Mouse (Mus musculus) embryo, embryonic 11.5 days (tissue): ENCODE data around the gene Klhl7.
A peak's percentile ranks its signal among the peaks of the same experiment; 100 is the strongest.
"Not testable (repeated sequence)": the region's sequence is repeated elsewhere in the genome, so short reads cannot be mapped to it uniquely, and the experiment has no call there.

Experiments
- DNase-seq: peaks from one replicate; pipeline ENCODE4 v3.0.0-alpha.2; 2012; ENCODE audit warnings: low read depth, low spot score

The Klhl7 gene

GRCm38 (mm10) chr5:24095393-24095792 is 5.0 kb upstream of the Klhl7 start:
- DNase-seq = no peak

GRCm38 (mm10) chr5:24095881-24096280 is 4.5 kb upstream of the Klhl7 start:
- DNase-seq = no peak

- no peak for DNase-seq
These were observed 456 bp downstream of the Klhl7 start for GRCm38 (mm10) chr5:24100810-24101311.

DNA sequence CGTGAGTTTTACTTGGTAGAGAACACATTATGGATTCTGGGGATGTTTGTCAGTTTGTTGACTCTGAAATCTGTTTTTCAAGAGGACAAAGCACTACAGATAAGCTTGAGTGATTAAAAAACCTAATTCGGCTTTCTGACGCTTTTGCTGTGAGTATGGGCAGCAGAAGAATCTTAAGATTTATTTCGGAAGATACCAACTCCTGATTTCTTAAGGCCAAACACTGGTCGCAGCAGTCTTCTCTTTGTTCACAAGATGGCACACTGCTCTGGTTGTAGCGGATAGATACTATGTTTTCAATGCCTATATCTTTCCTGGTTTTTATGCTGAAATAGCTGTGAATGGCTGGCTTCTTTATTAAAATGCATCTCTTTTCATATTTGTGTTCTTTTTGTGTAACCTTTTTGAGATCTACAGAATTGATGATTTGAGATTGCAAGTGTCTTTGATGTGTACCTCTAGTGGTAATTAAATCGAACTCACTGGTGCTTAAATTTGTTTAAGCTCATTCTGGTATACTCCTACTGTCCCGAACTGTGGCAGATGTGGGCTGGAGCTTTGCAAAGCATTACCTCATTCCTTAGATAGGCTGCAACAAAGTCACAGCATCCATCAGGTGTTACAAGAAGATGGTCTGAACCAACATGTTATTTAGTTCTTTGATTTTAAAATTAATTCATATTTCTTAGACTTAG is 1.2 kb downstream of the Klhl7 start:
- no peak for DNase-seq

DNA sequence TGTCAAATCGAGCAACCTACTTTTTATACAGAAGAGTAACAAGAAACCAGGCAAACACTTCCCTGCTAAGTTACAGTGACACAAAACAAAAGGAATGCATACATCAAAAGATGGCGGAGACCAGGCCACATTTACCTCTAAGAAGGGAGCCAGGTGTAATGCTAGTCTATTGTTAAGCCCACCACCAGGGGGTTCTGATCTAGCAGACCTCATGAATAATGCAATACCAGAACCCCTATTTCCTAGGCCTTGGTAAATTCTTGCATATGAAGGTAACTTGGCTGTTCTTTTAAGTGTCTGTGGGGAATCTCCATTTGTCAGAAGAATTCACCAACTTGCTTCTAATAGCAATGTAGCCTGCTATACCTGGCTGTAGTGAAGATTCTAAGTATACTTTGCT is 2.8 kb downstream of the Klhl7 start:
- DNase-seq = not testable (repeated sequence)

DNA sequence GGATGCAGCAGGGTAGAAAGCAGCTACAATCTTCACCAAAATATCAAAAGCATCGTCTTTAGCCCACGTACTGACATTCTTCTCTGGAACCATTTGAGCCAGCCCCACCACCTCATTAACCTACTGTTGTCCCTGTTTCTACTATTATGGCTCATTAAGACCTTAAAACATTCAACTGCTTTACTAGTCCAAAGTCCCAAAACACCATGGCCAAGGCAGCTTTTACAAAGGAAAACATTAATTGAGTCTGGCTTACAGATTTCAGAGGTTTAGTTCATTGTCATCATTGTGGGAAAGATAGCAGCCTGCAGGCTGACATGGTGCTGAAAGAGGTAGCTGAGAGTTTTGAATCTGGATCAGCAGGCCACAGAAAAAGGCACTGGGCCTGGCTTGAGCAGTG is 3.4 kb downstream of the Klhl7 start:
- DNase-seq = no peak

GRCm38 (mm10) chr5:24107071-24107739 is 6.8 kb downstream of the Klhl7 start:
- no peak for DNase-seq

DNA sequence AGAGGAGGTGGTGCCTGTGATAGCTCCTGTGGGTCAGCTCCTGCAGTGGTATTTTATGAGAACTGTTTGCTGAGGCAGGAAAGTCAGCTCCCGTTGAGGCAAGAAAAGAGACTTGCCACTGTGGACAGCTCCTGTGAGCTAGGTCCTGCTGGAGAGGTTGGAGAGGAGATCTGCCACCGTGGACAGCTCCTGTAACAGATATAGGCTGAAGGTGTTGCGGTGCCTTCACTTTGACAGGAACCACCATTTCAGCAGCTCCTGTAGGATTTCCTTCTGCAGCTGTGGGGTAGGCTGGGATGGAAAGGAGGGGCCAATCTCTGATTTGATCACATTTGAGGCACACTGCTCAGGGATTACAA is 7.3 kb downstream of the Klhl7 start:
- no peak for DNase-seq

- no peak for DNase-seq
These were observed 9.7 kb downstream of the Klhl7 start for GRCm38 (mm10) chr5:24110068-24110467.

DNA sequence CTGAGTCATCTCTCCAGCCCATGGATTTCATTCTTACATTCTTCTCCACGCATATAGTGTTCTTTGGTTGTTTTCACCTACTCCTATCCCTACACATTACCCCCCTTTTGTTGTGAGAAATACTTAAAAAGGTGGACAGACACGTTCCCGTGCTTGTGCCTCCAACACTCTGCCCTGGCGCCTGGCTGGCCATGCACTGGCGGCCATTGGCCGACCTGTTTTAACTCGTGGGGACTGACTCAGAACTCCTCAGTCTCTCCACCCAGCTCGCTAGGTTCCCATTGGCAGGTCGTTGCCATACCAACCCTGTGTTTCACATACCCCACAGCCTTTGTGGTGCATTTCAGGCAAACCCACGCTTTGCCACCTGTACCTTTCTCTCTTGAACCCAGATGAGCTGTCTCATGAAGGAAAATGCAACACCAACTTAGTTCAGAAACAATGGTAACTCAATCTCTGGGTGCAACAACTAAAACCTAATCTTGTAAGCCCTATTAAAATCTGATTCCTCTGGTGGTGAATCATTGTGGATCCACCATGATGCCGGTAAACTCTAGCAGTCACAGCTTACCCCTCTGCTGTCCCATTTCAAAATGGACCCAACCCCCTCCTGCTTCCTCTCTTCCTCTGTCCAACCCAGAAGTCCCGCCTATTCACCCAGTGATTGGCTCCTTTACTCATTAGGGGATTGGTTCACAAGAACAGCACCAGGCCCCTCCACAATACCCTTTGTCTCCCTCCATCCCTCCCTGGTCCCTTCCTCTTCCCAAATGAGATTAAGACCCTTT is 11.9 kb downstream of the Klhl7 start:
- DNase-seq = no peak

- DNase-seq = no peak
These were observed 21.8 kb downstream of the Klhl7 start for GRCm38 (mm10) chr5:24122221-24122620.

DNA sequence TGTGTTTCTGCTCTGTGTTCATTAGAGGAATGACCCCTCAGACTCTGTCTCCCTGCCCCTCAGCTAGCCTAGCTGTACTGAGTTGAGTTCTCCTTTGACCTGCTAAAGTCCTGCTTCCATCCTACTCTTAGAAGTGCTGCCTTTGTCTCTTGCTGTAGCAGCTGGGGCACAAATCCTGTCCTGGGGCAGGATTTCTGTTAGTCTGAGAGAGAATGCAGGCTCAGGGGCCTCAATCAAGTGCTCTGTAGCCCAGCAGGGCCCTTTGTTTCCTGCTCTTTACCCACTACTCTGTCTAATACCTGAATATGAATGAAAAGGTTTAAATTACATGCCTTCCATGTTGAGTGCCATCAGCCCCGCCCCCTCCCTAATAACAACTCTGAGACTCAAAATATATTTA is 23.8 kb downstream of the Klhl7 start:
- DNase-seq = no peak

DNA sequence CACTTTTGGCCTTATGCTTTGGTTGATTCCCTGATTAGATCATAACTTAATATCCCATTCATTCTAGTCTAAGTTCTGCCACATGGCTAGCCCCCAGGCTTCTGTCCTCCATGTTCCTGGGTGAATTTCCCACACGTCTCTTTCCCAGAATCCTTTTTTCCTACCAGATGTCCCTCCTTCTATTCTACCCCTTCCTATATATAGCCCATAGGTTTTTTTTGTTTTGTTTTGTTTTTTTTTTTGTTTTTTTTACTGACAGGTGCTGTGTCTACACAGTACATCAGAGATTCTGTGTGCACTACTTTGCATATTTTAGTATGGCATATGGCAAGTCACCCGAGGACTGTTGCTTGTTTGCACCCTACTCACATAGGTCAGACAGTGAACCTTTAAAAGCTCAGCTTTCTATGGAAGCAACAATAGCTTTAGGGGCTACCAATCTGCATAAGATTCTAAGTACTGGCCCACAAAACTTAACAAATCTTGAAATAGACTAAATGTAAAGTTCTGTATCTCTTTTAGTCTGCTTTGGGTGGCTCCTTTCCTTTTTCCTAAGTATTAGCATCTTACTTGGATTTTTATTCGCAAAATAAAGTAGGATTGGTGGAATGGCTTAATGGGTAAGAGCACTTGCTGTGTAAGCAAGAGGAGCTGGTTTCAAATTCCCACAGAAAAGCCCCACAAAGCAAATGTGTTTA is 24.3 kb downstream of the Klhl7 start:
- DNase-seq = no peak

GRCm38 (mm10) chr5:24125910-24126636 is 25.7 kb downstream of the Klhl7 start:
- DNase-seq = no peak

DNA sequence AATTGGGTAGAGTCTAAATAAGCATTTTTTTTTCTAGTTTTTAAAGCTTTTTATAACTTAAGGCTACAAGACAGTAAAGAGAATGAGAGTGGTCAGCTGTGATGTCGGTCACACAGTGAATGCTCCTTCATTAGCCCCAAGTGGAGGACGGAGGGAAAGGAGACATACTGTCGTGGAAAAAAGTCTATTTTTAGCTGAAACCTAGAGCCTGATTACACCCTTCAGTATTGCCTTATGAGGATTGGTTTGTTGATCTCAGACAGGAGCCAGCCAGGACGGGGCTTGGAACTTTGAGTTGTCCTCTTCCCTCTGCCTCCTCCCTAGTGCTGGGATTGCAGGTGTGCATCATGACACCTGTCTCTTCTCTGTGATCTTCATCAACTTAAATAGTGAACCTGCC is 26.6 kb downstream of the Klhl7 start:
- no peak for DNase-seq

DNA sequence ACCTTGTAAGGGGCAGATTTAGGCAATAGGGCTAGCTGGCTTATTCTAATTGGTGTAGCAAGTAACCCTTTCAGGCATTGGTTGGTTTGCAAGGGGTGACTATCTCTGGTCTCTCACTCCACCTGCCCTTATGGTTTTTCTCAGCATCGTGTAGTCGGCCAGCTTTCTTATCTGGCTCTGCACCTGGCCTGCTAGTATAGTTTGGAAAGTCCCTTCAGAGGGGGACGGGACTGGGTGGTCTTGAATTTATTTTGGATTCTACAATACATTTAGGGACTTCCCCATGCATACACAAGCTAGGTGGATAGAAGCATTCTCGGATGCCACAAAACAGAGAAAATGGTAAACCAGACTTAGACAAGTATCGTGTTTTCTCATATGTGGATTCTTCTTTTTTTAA is 46.6 kb downstream of the Klhl7 start:
- DNase-seq = no peak

- no peak for DNase-seq
These were observed 51.8 kb downstream of the Klhl7 start for GRCm38 (mm10) chr5:24152199-24152598.

DNA sequence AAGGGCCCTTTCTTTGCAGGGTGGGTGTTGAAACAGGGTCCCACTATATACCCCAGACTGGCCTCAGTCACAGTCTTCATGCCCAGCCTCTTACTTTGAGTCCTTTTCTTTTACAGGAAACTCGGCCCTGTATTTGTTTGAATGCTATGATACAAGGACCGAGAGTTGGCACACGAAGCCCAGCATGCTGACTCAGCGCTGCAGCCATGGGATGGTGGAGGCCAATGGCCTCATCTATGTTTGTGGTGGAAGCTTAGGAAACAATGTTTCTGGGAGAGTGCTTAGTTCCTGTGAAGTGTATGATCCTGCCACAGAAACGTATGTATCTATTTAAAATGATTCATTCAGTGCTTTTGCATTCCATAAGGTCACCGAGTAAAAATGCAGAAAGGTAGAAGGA is 56.4 kb downstream of the Klhl7 start:
- DNase-seq = no peak

- DNase-seq = peak; percentile 93
These were observed 64.5 kb downstream of the Klhl7 start, which contains the start of gene Nupl2 for GRCm38 (mm10) chr5:24164789-24165445. Gene Nupl2 (plus strand): TSS chr5:24164963.

DNA sequence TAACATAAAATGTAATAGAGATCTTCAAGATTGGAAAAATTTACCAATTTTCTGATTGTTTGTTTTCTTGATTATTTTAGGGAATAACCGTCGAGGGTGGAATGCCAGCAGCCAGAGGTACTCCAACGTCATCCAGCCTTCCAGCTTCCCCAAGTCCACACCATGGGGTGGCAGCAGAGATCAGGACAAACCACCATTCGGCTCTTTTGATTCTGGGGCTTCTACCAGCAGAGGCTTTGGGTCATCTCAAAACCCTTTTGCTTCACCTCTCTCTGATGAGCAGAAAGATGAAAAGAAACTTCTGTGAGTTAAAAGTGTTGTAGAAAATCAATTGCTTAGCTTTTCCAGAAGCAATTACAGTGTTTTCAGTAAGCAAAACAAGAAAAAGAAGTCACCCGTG is 66.9 kb downstream of the Klhl7 start:
- DNase-seq = no peak

GRCm38 (mm10) chr5:24169881-24170280 is 69.5 kb downstream of the Klhl7 start:
- no peak for DNase-seq
